Mouse (Mus musculus) liver, postnatal 0 days (tissue): Measurements from ENCODE around the gene Plscr5.

Source experiments
- CTCF ChIP-seq: sonication (generic); IDR thresholded peaks from 2 replicates; pipeline ENCODE4 v1.5.1; 2016; ENCODE audit warnings: antibody characterized with exemption, low read depth
- EP300 ChIP-seq: IDR thresholded peaks from 2 replicates; pipeline ENCODE4 v1.6.1; 2016; ENCODE audit warnings: antibody characterized with exemption, low read depth, mild to moderate bottlenecking

DNA sequence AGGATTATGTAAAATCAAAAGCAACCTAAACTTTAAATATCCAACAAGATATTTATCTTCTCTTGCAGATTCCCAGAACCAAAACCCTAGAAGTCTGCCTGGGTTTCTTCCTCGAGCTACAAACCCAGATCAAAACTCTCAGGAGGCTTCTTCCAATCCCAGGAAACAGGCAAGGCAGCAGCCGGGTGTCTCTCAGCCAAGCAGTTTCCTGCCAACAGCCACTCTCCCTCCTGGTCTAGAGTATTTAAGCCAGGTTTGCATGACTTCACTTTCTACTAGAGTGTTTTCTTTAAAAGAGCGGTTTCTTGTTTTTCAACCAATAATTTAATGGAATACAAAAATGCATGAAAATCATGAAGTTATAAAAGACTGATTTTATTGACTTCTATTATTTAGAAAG lies 5.7 kb downstream of the Plscr5 start:
- TF ChIP-seq EP300 (no peak), CTCF (no peak)
